Mouse (Mus musculus): ENCODE data around the gene Gli2. TPM values are rescaled to one million over a fixed set of nuclear protein-coding genes. Genes with fewer than 3 reads are reported as not detected.

Gene Gli2
- polyA plus RNA-seq, 2 experiments, result 23.0 to 31.5 TPM

GRCm38 (mm10) chr1:118905319-118905718, 148.1 kb downstream of the Gli2 start:
- no peak for TF ChIP-seq POLR2A (IDR thresholded peaks at IDR 0.05; ENCODE audit: borderline replicate concordance, extremely low read depth, insufficient read depth, insufficient read length)
- 41% methylated on average over 5 of the region's 5 CpGs for WGBS
- H3K36me3 ChIP-seq (ENCODE audit: control insufficient read depth, insufficient read depth, low read length), result no peaks in the 10 kb centered on the region
- no peak overlapping the region for H3K4me2 ChIP-seq (replicated peaks; ENCODE audit: low read depth, low read length, severe bottlenecking)
- DNase-seq (ENCODE audit: low spot score), result peak; percentile 23
- peak overlapping the region; percentile 38; the same call in 1 of the 2 replicates for H3K27ac ChIP-seq (replicated peaks; ENCODE audit: low read depth, low read length)
- H3K4me1 ChIP-seq (ENCODE audit: control insufficient read depth, insufficient read depth, low read length), result peaks cover 75% of the 10 kb centered on the region
- H3K9ac ChIP-seq (ENCODE audit: low read depth, low read length, severe bottlenecking), result no peak overlapping the region
- ATAC-seq (ENCODE audit: low FRiP score, low read depth), result no peak
- no peaks in the 10 kb centered on the region for H3K27me3 ChIP-seq (ENCODE audit: control insufficient read depth, insufficient read depth, low read length)
- H3K4me3 ChIP-seq (replicated peaks; ENCODE audit: low read length), result no peak overlapping the region
- no peaks in the 10 kb centered on the region for H3K9me3 ChIP-seq (ENCODE audit: control insufficient read depth, low read length)

DNA sequence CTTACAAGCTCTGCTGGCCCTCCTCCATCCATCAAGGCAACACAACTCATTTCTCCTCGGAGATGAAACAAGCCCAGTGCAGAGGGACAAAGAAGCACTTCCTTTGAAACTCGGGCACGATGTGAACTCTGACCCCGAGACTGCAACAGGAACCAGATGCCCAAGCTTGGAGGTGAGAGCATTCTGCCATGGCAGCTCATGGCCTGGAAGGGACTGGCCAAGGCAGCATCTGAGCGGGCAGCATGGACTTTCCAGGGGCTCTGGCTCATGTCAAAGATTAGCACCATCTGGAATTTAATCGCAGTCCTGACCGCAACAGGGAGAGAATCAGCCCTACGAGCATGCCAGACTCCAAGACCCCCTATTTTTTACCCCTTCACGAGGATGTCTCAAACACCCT, 148.5 kb downstream of the Gli2 start:
- ATAC-seq (ENCODE audit: low FRiP score, low read depth) (no peak), DNase-seq (ENCODE audit: low spot score) (no peak)
- no peak overlapping the region for H3K9ac ChIP-seq (ENCODE audit: low read depth, low read length, severe bottlenecking)
- H3K9me3 ChIP-seq (ENCODE audit: control insufficient read depth, low read length), result no peaks in the 10 kb centered on the region
- H3K36me3 ChIP-seq (ENCODE audit: control insufficient read depth, insufficient read depth, low read length), result no peaks in the 10 kb centered on the region
- H3K27me3 ChIP-seq (ENCODE audit: control insufficient read depth, insufficient read depth, low read length), result no peaks in the 10 kb centered on the region
- H3K27ac ChIP-seq (replicated peaks; ENCODE audit: low read depth, low read length), result peak overlapping the region; percentile 26; the same call in 1 of the 2 replicates
- WGBS, result 17% methylated on average over 9 of the region's 9 CpGs
- TF ChIP-seq POLR2A (IDR thresholded peaks at IDR 0.05; ENCODE audit: borderline replicate concordance, extremely low read depth, insufficient read depth, insufficient read length), result no peak
- no peak overlapping the region for H3K4me2 ChIP-seq (replicated peaks; ENCODE audit: low read depth, low read length, severe bottlenecking)
- H3K4me1 ChIP-seq (ENCODE audit: control insufficient read depth, insufficient read depth, low read length), result peaks cover 75% of the 10 kb centered on the region
- H3K4me3 ChIP-seq (replicated peaks; ENCODE audit: low read length), result no peak overlapping the region

DNA sequence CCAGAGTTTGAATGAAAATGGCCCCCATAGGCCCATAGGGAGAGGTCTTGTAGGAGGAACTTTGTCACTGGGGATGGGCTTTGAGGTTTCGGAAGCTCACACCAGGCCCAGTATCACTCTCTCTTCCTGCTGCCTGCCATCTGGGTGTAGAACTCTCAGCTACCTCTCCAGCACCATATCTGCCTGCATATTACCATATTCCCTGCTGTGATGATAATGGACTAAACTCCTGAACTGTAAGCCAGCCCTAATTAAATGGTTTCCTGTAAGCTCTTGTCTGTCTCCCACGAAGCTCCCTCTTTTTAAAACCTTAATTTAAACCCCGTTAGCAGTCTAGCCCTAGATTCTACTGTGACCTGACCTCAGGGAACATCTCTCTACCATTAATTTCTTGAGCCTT, 149.0 kb downstream of the Gli2 start:
- no peak overlapping the region for H3K27ac ChIP-seq (replicated peaks; ENCODE audit: low read depth, low read length)
- no peak for DNase-seq (ENCODE audit: low spot score)
- peaks cover 70% of the 10 kb centered on the region for H3K4me1 ChIP-seq (ENCODE audit: control insufficient read depth, insufficient read depth, low read length)

GRCm38 (mm10) chr1:118903742-118904141, 149.7 kb downstream of the Gli2 start:
- H3K9me3 ChIP-seq (ENCODE audit: control insufficient read depth, low read length), result no peaks in the 10 kb centered on the region
- DNase-seq (ENCODE audit: low spot score), result no peak
- TF ChIP-seq POLR2A (IDR thresholded peaks at IDR 0.05; ENCODE audit: borderline replicate concordance, extremely low read depth, insufficient read depth, insufficient read length), result no peak
- ATAC-seq (ENCODE audit: low FRiP score, low read depth), result no peak
- no peaks in the 10 kb centered on the region for H3K36me3 ChIP-seq (ENCODE audit: control insufficient read depth, insufficient read depth, low read length)
- H3K4me3 ChIP-seq (replicated peaks; ENCODE audit: low read length), result no peak overlapping the region
- H3K9ac ChIP-seq (ENCODE audit: low read depth, low read length, severe bottlenecking), result no peak overlapping the region
- H3K4me2 ChIP-seq (replicated peaks; ENCODE audit: low read depth, low read length, severe bottlenecking), result no peak overlapping the region
- H3K27ac ChIP-seq (replicated peaks; ENCODE audit: low read depth, low read length), result no peak overlapping the region
- H3K4me1 ChIP-seq (ENCODE audit: control insufficient read depth, insufficient read depth, low read length), result peaks cover 65% of the 10 kb centered on the region
- 92% methylated on average over 3 of the region's 3 CpGs for WGBS
- no peaks in the 10 kb centered on the region for H3K27me3 ChIP-seq (ENCODE audit: control insufficient read depth, insufficient read depth, low read length)

More for the DNA sequence above, 149.0 kb downstream of the Gli2 start:
- no peak for ATAC-seq (ENCODE audit: low FRiP score, low read depth)
- H3K4me2 ChIP-seq (replicated peaks; ENCODE audit: low read depth, low read length, severe bottlenecking), result no peak overlapping the region
- H3K27me3 ChIP-seq (ENCODE audit: control insufficient read depth, insufficient read depth, low read length), result no peaks in the 10 kb centered on the region
- 45% methylated on average over 3 of the region's 3 CpGs for WGBS
- no peak overlapping the region for H3K4me3 ChIP-seq (replicated peaks; ENCODE audit: low read length)
- TF ChIP-seq POLR2A (IDR thresholded peaks at IDR 0.05; ENCODE audit: borderline replicate concordance, extremely low read depth, insufficient read depth, insufficient read length), result no peak
- H3K36me3 ChIP-seq (ENCODE audit: control insufficient read depth, insufficient read depth, low read length), result no peaks in the 10 kb centered on the region
- no peak overlapping the region for H3K9ac ChIP-seq (ENCODE audit: low read depth, low read length, severe bottlenecking)
- H3K9me3 ChIP-seq (ENCODE audit: control insufficient read depth, low read length), result no peaks in the 10 kb centered on the region

GRCm38 (mm10) chr1:118901868-118902586, 151.4 kb downstream of the Gli2 start:
- Histone ChIP-seq H3K9me3 (ENCODE audit: control insufficient read depth, low read length) (no peaks in the 10 kb centered on the region), H3K4me1 (ENCODE audit: control insufficient read depth, insufficient read depth, low read length) (peaks cover 50% of the 10 kb centered on the region), H3K4me2 (replicated peaks; ENCODE audit: low read depth, low read length, severe bottlenecking) (no peak overlapping the region), H3K36me3 (ENCODE audit: control insufficient read depth, insufficient read depth, low read length) (0 out of 2 replicates have a peak, but pooled peaks cover 3% of the 10 kb centered on the region), H3K9ac (ENCODE audit: low read depth, low read length, severe bottlenecking) (0 out of 2 replicates have a peak overlapping the region, but pooled peaks have one; percentile 26), H3K4me3 (replicated peaks; ENCODE audit: low read length) (no peak overlapping the region), H3K27me3 (ENCODE audit: control insufficient read depth, insufficient read depth, low read length) (no peaks in the 10 kb centered on the region), H3K27ac (replicated peaks; ENCODE audit: low read depth, low read length) (peak overlapping the region; percentile 55; the same call in 1 of the 2 replicates)
- WGBS, result 14% methylated on average over 7 of the region's 8 CpGs
- ATAC-seq (ENCODE audit: low FRiP score, low read depth) (peak; percentile 48; the same call in 1 of the 2 replicates), DNase-seq (ENCODE audit: low spot score) (peak; percentile 25)
- TF ChIP-seq POLR2A (IDR thresholded peaks at IDR 0.05; ENCODE audit: borderline replicate concordance, extremely low read depth, insufficient read depth, insufficient read length), result no peak
